Mouse (Mus musculus) bone marrow, adult 2 months (tissue): ENCODE measurements around the gene Rasa3. TPM values are rescaled to one million over a fixed set of nuclear protein-coding genes. Genes with fewer than 3 reads are reported as not detected.

Experiments used
- H3K27ac ChIP-seq: fragments of 200-500 bp; 2 replicates; pipeline ENCODE4 v1.5.1; 2012; ENCODE audit warnings: low read depth, mild to moderate bottlenecking, control low read depth, inconsistent platforms, low read length; ENCODE audit not compliant: control insufficient read depth, poor library complexity, insufficient read depth
- H3K4me1 ChIP-seq: fragments of 200-500 bp; 2 replicates; pipeline ENCODE4 v1.6.1; 2011; ENCODE audit warnings: low read length; ENCODE audit not compliant: control insufficient read depth, insufficient read depth
- H3K4me3 ChIP-seq: fragments of 200-500 bp; replicated peaks from 2 replicates; pipeline ENCODE3; 2011; ENCODE audit warnings: mild to moderate bottlenecking, low read depth, low read length, control low read depth; ENCODE audit not compliant: control insufficient read depth
- CTCF ChIP-seq: fragments of 200-500 bp; IDR thresholded peaks from 2 replicates; pipeline ENCODE4 v1.5.1; 2011; ENCODE audit warnings: low read length, control low read depth; ENCODE audit not compliant: control insufficient read depth, insufficient read depth
- POLR2A ChIP-seq: fragments of 200-500 bp; IDR thresholded peaks from 2 replicates; pipeline ENCODE4 v1.6.1; 2011; ENCODE audit warnings: low read depth, mild to moderate bottlenecking, control low read depth, low read length, borderline replicate concordance; ENCODE audit not compliant: control insufficient read depth
- WGBS: fragments of 180-500 bp; shearing (Covaris S2); methylation state at CpG from one replicate; pipeline ENCODE4 v1.1.7; 2018; 5-methylcytosine and 5-hydroxymethylcytosine counted together
- polyA plus RNA-seq: library from polyadenylated mRNA; stranded (reverse); fragments of >200 nt; gene quantifications from 2 replicates; pipeline ENCODE4 v1.2.4, GENCODE M21; 2011; ENCODE audit warnings: low replicate concordance; ENCODE audit not compliant: missing spikeins, insufficient read depth, insufficient read length

The Rasa3 gene
- polyA plus RNA-seq, 1 experiment, result 136 TPM

GRCm38 (mm10) chr8:13520349-13520748 is 157.1 kb downstream of the Rasa3 start:
- TF ChIP-seq POLR2A (no peak), CTCF (no peak)
- 64% methylated on average over 6 of the region's 6 CpGs for WGBS

GRCm38 (mm10) chr8:13519503-13519902 is 157.9 kb downstream of the Rasa3 start:
- Histone ChIP-seq H3K27ac (no peak overlapping the region), H3K4me1 (no peaks in the 10 kb centered on the region), H3K4me3 (no peak overlapping the region)
- WGBS, result 48% methylated on average over 9 of the region's 9 CpGs
- TF ChIP-seq CTCF (no peak), POLR2A (no peak)

More at GRCm38 (mm10) chr8:13520349-13520748, 157.1 kb downstream of the Rasa3 start:
- H3K4me3 ChIP-seq, result no peak overlapping the region
- H3K27ac ChIP-seq, result no peak overlapping the region
- no peaks in the 10 kb centered on the region for H3K4me1 ChIP-seq

- no peaks in the 10 kb centered on the region for H3K4me1 ChIP-seq
- WGBS, result 86% methylated on average over 6 of the region's 6 CpGs
- H3K4me3 ChIP-seq, result no peak overlapping the region
- no peak overlapping the region for H3K27ac ChIP-seq
- no peak for TF ChIP-seq POLR2A
- no peak for TF ChIP-seq CTCF
Measured at GRCm38 (mm10) chr8:13517284-13517781, 160.1 kb downstream of the Rasa3 start.

Other genes with a start within 250 kb of the Rasa3 start
- not detected in 2 replicates for gene Tmem255b, start 242.4 kb downstream of the Rasa3 start, polyA plus RNA-seq
- gene Gas6, start 183.1 kb downstream of the Rasa3 start, polyA plus RNA-seq, result 33.7 and 50.8 TPM in 2 replicates
- 5.1 TPM in 1 of 2 replicates, not detected in the other for gene 1700029H14Rik, start 115.1 kb downstream of the Rasa3 start, polyA plus RNA-seq
- gene Cfap97d2, start 28.3 kb upstream of the Rasa3 start, polyA plus RNA-seq, result 2.8 TPM in 1 of 2 replicates, not detected in the other
- 24.2 and 30.5 TPM in 2 replicates for gene Cdc16, start 80.1 kb upstream of the Rasa3 start, polyA plus RNA-seq
- 17.5 and 19.9 TPM in 2 replicates for gene Upf3a, start 108.0 kb upstream of the Rasa3 start, polyA plus RNA-seq
- gene AF366264, start 160.8 kb upstream of the Rasa3 start, polyA plus RNA-seq, result 0.50 TPM in 1 of 2 replicates, not detected in the other
- 4.0 and 4.8 TPM in 2 replicates for gene Champ1, start 192.0 kb upstream of the Rasa3 start, polyA plus RNA-seq
- 1.3 and 1.9 TPM in 2 replicates for gene Coprs, start 212.7 kb upstream of the Rasa3 start, polyA plus RNA-seq